Mouse (Mus musculus) olfactory bulb, adult 2 months (tissue): ENCODE measurements around the gene Fam53b. TPM values are rescaled to one million over a fixed set of nuclear protein-coding genes. Genes with fewer than 3 reads are reported as not detected.

Experiments
- H3K27ac ChIP-seq: fragments of 200-500 bp; 2 replicates; pipeline ENCODE4 v1.5.1; 2012; ENCODE audit warnings: low read depth, low read length; ENCODE audit not compliant: insufficient read depth
- H3K4me1 ChIP-seq: fragments of 200-500 bp; 2 replicates; pipeline ENCODE4 v1.6.1; 2012; ENCODE audit warnings: low read length; ENCODE audit not compliant: control insufficient read depth, insufficient read depth
- H3K4me3 ChIP-seq: fragments of 200-500 bp; 2 replicates; pipeline ENCODE4 v1.5.1; 2012; ENCODE audit warnings: mild to moderate bottlenecking, low read depth, low read length, moderate library complexity; ENCODE audit not compliant: insufficient read depth
- CTCF ChIP-seq: fragments of 200-500 bp; IDR thresholded peaks from 2 replicates; pipeline ENCODE4 v1.5.1; 2012; ENCODE audit warnings: low read depth, mild to moderate bottlenecking, low read length, moderate library complexity; ENCODE audit not compliant: insufficient read depth
- POLR2A ChIP-seq: fragments of 200-500 bp; IDR thresholded peaks from 2 replicates; pipeline ENCODE4 v1.6.1; 2012; ENCODE audit warnings: mild to moderate bottlenecking, low read depth, low read length, moderate library complexity; ENCODE audit not compliant: insufficient read depth
- WGBS: fragments of 180-500 bp; shearing (Covaris S2); methylation state at CpG from one replicate; pipeline ENCODE4 v1.1.7; 2018; 5-methylcytosine and 5-hydroxymethylcytosine counted together
- polyA plus RNA-seq: library from polyadenylated mRNA; stranded (reverse); fragments of >200 nt; gene quantifications from 2 replicates; pipeline ENCODE4 v1.2.4, GENCODE M21; 2012; ENCODE audit warnings: low replicate concordance; ENCODE audit not compliant: missing spikeins, insufficient read depth, insufficient read length

Gene Fam53b
- polyA plus RNA-seq, 1 experiment = not detected

DNA sequence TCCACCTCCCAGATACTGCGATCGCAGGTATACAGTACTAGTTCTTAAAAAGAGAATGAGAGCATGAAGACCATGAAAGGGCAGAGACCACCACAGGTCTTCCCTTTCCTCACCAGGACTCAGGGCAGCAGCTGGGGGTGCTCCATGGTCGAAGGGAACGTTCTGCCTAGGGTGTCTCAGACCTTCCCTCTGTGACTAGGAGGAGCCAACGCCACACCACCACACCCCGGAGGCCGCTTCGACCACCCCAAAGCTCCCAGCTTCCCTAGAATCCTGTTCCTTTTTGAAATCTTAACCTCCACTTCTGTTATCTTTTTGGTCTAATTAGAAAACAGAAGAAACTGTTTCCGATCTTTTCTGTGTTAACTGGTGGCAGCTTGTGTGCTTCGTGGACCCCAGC lies 37.8 kb downstream of the Fam53b start:
- 88% methylated on average over 10 of the region's 10 CpGs for WGBS
- H3K27ac ChIP-seq = no peak overlapping the region
- TF ChIP-seq POLR2A = no peak
- TF ChIP-seq CTCF = no peak
- H3K4me3 ChIP-seq = no peak overlapping the region
- peaks cover 13% of the 10 kb centered on the region for H3K4me1 ChIP-seq

- TF ChIP-seq CTCF = no peak
- TF ChIP-seq POLR2A = no peak
- H3K27ac ChIP-seq = no peak overlapping the region
- H3K4me3 ChIP-seq = no peak overlapping the region
- H3K4me1 ChIP-seq = peaks cover 9% of the 10 kb centered on the region
- 80% methylated on average over 5 of the region's 5 CpGs for WGBS
Observed at GRCm38 (mm10) chr7:132775333-132775732, 38.4 kb downstream of the Fam53b start.

GRCm38 (mm10) chr7:132773011-132773705 lies 40.5 kb downstream of the Fam53b start:
- H3K27ac ChIP-seq = no peak overlapping the region
- TF ChIP-seq CTCF = no peak
- TF ChIP-seq POLR2A = no peak
- no peak overlapping the region for H3K4me3 ChIP-seq
- peaks cover 17% of the 10 kb centered on the region for H3K4me1 ChIP-seq
- WGBS = 89% methylated on average over 7 of the region's 7 CpGs

GRCm38 (mm10) chr7:132772440-132772839 lies 41.2 kb downstream of the Fam53b start:
- Histone ChIP-seq H3K4me1 (peaks cover 21% of the 10 kb centered on the region), H3K4me3 (no peak overlapping the region), H3K27ac (no peak overlapping the region)
- WGBS = 93% methylated on average over 5 of the region's 5 CpGs
- TF ChIP-seq CTCF (no peak), POLR2A (no peak)

DNA sequence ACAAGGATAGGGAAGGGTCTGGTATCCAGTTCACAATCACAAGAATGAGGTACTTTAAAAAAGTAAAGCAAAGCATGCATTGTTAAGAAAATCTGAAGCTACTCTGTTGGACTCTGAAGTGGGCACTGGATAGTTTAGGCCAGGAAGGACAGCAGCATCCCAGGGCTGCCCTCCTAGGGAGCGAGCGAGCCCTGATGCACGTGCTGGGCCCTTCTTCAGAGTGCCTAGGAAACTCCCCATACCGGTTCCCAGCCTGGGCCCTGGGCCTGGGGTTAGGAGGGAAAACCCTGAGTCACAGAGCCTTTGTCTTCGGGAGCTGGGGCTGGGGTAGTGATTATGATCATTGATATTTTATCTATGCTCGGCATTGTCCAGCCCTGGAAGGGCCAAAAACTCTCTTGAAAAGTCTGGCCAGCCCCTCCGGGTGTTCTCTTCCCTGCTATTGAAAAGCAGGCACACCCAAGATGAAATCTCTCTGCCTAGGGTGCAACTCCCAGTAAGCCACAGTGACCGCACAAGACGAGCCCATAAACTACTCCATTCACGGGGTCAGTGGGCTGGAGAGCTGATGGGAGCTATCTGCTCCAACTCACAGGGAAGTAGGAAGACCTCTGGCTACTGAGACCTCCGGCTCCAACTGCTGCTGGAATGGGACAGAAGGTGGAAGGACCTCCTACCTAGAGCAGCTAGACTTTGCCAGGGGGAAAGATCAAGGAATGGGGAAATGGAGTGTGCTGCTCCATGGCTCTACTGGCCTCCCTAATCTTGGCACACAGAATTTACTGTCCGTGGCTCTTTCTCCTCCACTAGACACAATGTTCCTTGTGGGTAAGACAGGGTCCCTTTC lies 45.0 kb downstream of the Fam53b start:
- TF ChIP-seq POLR2A = no peak
- TF ChIP-seq CTCF = no peak
- 84% methylated on average over 12 of the region's 12 CpGs for WGBS
- Histone ChIP-seq H3K4me3 (no peak overlapping the region), H3K27ac (no peak overlapping the region), H3K4me1 (peaks cover 24% of the 10 kb centered on the region)

- no peak for TF ChIP-seq POLR2A
- no peak for TF ChIP-seq CTCF
- H3K4me3 ChIP-seq = no peak overlapping the region
- H3K4me1 ChIP-seq = peaks cover 24% of the 10 kb centered on the region
- no peak overlapping the region for H3K27ac ChIP-seq
- 78% methylated on average over 4 of the region's 4 CpGs for WGBS
Observed at GRCm38 (mm10) chr7:132767999-132768370, 45.7 kb downstream of the Fam53b start.

GRCm38 (mm10) chr7:132767233-132767998 lies 46.3 kb downstream of the Fam53b start:
- no peak for TF ChIP-seq CTCF
- no peak for TF ChIP-seq POLR2A
- WGBS = 26% methylated on average over 12 of the region's 12 CpGs
- Histone ChIP-seq H3K4me1 (peaks cover 24% of the 10 kb centered on the region), H3K27ac (peak overlapping the region; percentile 48), H3K4me3 (no peak overlapping the region)

DNA sequence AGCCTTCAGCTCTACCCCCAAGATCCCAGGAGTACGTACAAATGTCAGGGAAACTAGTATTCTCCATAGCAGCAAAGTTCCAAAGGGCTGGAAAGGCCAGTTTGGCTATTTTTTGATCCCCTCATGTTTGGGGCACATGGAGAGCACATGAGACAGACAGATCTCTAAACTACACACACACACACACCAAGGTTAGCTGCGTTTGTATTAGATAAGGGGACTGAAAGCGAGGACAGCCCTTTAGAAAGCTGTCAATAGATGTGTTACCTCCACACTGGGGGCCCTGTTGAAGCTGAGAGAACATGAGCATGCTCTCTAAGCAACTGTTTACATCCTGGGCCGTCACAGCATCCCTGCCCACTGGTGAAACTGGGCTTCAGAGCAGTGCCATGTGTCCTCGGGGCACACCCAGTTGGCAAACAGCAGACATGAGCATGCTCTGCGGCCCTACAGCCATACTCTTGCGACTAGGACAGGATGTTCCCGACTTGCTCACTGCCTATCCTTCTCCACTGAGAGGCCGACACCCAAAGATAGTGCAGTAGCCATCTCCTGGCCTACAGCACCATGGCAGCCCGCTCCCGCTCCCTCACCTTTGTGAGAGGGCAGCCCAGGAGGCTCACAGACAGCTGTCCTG lies 47.3 kb downstream of the Fam53b start:
- no peak for TF ChIP-seq POLR2A
- TF ChIP-seq CTCF = no peak
- Histone ChIP-seq H3K27ac (no peak overlapping the region), H3K4me3 (no peak overlapping the region), H3K4me1 (peaks cover 19% of the 10 kb centered on the region)
- 77% methylated on average over 11 of the region's 11 CpGs for WGBS
